8 mouse cellular contexts compared by ENCODE assay signal in genomic region chr9:20971751-20972140, GRCm38 (mm10). TPM values are rescaled to one million over a fixed set of nuclear protein-coding genes. Genes with fewer than 3 reads are reported as not detected.
DNase-seq lines count a peak whose midpoint lies in the region; ATAC-seq lines count a peak whose summit lies in the region.

No protein-coding gene starts in this region.

- ATAC-seq in embryonic facial prominence, embryonic 12.5 days (ENCODE audit: insufficient number of reproducible peaks, insufficient read depth, low FRiP score, low TSS enrichment) = peak; percentile 58
- ATAC-seq in cerebellum, adult (ENCODE audit: insufficient number of reproducible peaks, low FRiP score, low TSS enrichment) = no peak

- DNase-seq in heart, adult 11 months = peak; percentile 97
- DNase-seq in heart, adult 8-10 months (ENCODE audit: low spot score) = no peak
- peak; percentile 63 for DNase-seq in heart, postnatal 25 days (ENCODE audit: low spot score)
- peak; percentile 52 for DNase-seq in lung, postnatal 36 days
- DNase-seq in thymus, postnatal 4 days = no peak
- no peak for DNase-seq in T-cell, adult 2 months (ENCODE audit: low spot score)

- H3K4me2 ChIP-seq in embryonic facial prominence, embryonic 12.5 days (replicated peaks) = peak overlapping the region; percentile 82

- peak overlapping the region; percentile 93 for H3K27ac ChIP-seq in embryonic facial prominence, embryonic 12.5 days

- no peaks in the 10 kb centered on the region for H3K9me3 ChIP-seq in embryonic facial prominence, embryonic 12.5 days

- intact Hi-C loops in heart, postnatal 25 days (cut with DNase I) = no loop called here

- peaks cover 51% of the 10 kb centered on the region for H3K4me1 ChIP-seq in embryonic facial prominence, embryonic 12.5 days

- H3K36me3 ChIP-seq in embryonic facial prominence, embryonic 12.5 days = peaks cover 29% of the 10 kb centered on the region

- peak overlapping the region; percentile 51 for H3K9ac ChIP-seq in embryonic facial prominence, embryonic 12.5 days

- WGBS in embryonic facial prominence, embryonic 12.5 days = 14% methylated on average over 7 of the region's 7 CpGs

- H3K27me3 ChIP-seq in embryonic facial prominence, embryonic 12.5 days = no peaks in the 10 kb centered on the region

- peak overlapping the region; percentile 86 for H3K4me3 ChIP-seq in embryonic facial prominence, embryonic 12.5 days

RNA-seq across cellular contexts. Expression of gene S1pr2, which starts 4.8 kb away (rescaled TPM):
- total RNA-seq in heart, adult 8-10 months (2022) = 1 to 10 TPM; 1.8 to 6.8 (median 4.6) TPM
- polyA plus RNA-seq in embryonic facial prominence, embryonic 12.5 days (2016; fragmentation: Nextera tagmentation; extraction: Ambion mirVana) = 48.7 and 53.0 TPM in 2 replicates
- 1 to 10 TPM; 4.2 to 6.7 TPM for total RNA-seq in heart, postnatal 25 days (2021)

RNA-seq across cellular contexts. Expression of gene Dnmt1, which starts 12.1 kb away (rescaled TPM):
- total RNA-seq in heart, adult 8-10 months (2022) = 10 to 100 TPM; 10.8 to 14.5 (median 12.3) TPM
- 122 and 124 TPM in 2 replicates for polyA plus RNA-seq in embryonic facial prominence, embryonic 12.5 days (2016; fragmentation: Nextera tagmentation; extraction: Ambion mirVana)
- 10 to 100 TPM; 12.4 to 12.7 TPM for total RNA-seq in heart, postnatal 25 days (2021)

RNA-seq across cellular contexts. Expression of gene Mrpl4, which starts 30.8 kb away (rescaled TPM):
- total RNA-seq in heart, adult 8-10 months (2022) = 100 to 1,000 TPM; 135 to 142 (median 136) TPM
- 128 TPM in 2 replicates for polyA plus RNA-seq in embryonic facial prominence, embryonic 12.5 days (2016; fragmentation: Nextera tagmentation; extraction: Ambion mirVana)
- 100 to 1,000 TPM; 143 to 144 TPM for total RNA-seq in heart, postnatal 25 days (2021)

RNA-seq across cellular contexts. Expression of gene Icam1, which starts 44.0 kb away (rescaled TPM):
- total RNA-seq in heart, adult 8-10 months (2022) = 10 to 100 TPM in 2 of 4 experiments, 1 to 10 TPM in 2; 7.5 to 11.3 (median 9.9) TPM
- polyA plus RNA-seq in embryonic facial prominence, embryonic 12.5 days (2016; fragmentation: Nextera tagmentation; extraction: Ambion mirVana) = 8.6 and 9.0 TPM in 2 replicates
- 1 to 10 TPM; 7.7 to 9.6 TPM for total RNA-seq in heart, postnatal 25 days (2021)

RNA-seq across cellular contexts. Expression of gene Icam4, which starts 57.4 kb away (rescaled TPM):
- total RNA-seq in heart, adult 8-10 months (2022) = 1 to 10 TPM in 1 of 4 experiments, under 1 TPM in 3; 0.27 to 1.9 (median 0.74) TPM
- polyA plus RNA-seq in embryonic facial prominence, embryonic 12.5 days (2016; fragmentation: Nextera tagmentation; extraction: Ambion mirVana) = 1.6 and 2.5 TPM in 2 replicates
- total RNA-seq in heart, postnatal 25 days (2021) = under 1 TPM; 0.26 to 0.64 TPM

Comparison
In these comparisons a context has a peak if more than half of its experiments do, and no peak if none do; other contexts are left out.
1. DNase-seq: peak in heart, adult 11 months (single experiment), heart, postnatal 25 days (single experiment) and lung, postnatal 36 days (single experiment); none in heart, adult 8-10 months (single experiment), thymus, postnatal 4 days (single experiment) and T-cell, adult 2 months (single experiment).